Mouse (Mus musculus): ENCODE results near the gene Ccdc155.

The Ccdc155 gene

DNA sequence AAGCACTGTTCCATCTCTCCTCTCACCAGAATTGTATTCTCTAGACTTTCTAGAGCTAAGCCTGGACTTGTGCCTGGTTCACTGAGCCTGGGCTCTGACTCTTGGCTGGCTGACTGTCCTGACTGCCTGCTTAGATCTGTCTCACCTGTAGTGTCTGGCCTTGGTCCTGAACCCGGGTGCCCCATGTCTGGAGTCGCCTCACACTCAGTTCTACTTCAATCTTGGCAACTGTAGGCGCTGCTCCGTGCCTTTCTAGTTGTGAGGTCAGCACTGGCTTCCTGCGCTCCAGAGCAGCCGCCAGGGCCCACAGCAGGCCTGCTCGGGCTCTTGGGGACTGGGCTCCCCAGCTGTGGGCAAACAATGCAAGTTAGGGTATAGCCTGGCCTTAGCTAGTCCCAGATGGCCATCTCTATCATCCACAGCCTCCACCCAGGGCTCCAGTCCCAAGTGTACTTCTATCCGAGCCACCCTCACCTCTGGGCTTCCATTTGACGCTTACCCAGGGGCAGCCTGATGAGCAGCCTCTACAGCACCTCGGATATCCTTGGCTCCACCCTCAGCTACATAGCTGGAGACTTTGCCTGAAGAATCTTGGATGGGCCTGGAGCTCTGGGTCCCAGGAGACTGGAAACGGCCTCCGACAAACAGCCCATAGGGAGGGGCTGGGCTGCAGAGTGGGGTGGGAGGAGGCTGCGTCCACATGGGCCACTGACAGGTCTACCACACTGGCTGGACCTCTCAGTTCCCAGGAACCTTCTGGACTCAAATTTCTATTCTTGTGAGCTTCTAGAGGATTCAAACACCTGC, 60.1 kb downstream of the Ccdc155 start:
- no peak for DNase-seq (ENCODE audit: low spot score)

DNA sequence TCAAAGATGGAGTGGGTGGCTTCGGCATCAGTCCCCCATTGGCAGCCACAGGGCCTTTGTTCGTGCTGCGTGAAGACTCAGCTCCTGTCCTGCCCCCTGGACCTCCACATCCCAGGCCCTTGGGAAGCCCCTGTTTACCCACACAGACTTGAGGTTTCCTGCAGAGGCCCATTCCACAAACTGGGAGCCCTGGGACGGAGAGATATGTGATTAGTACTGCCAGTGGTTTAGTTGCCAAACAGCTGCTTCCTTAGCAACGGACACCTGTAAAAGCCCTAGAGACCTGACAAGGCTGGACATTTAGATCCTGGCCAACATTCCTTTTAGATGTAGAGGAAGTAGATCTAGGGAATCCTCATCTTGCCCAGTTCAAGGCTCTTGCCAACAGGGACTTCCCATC, 62.8 kb downstream of the Ccdc155 start:
- DNase-seq (ENCODE audit: low spot score), result no peak

GRCm38 (mm10) chr7:45141319-45141718, 63.4 kb downstream of the Ccdc155 start:
- no peak for DNase-seq (ENCODE audit: low spot score)

GRCm38 (mm10) chr7:45139904-45140723, 64.6 kb downstream of the Ccdc155 start:
- no peak for DNase-seq (ENCODE audit: low spot score)

DNA sequence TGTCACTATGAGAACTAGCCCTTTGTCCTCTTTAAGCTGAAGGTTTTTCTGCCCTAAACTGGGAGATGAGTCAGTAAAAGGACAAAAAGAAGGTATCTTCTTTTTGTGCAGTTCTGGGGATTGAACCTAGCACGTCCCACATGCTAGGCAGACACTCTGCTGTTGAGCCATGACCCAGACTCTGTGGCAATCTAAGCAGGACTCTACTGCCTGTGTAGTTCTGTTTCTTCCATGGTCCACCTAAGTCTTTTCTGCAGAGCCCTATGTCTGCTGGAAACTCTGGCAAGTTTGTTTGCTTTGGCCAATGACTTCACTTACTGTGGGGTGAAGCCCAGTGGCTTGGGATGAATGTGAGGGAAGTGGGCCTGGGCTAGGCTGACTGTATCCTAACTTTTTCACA, 66.3 kb downstream of the Ccdc155 start:
- no peak for DNase-seq (ENCODE audit: low spot score)

DNA sequence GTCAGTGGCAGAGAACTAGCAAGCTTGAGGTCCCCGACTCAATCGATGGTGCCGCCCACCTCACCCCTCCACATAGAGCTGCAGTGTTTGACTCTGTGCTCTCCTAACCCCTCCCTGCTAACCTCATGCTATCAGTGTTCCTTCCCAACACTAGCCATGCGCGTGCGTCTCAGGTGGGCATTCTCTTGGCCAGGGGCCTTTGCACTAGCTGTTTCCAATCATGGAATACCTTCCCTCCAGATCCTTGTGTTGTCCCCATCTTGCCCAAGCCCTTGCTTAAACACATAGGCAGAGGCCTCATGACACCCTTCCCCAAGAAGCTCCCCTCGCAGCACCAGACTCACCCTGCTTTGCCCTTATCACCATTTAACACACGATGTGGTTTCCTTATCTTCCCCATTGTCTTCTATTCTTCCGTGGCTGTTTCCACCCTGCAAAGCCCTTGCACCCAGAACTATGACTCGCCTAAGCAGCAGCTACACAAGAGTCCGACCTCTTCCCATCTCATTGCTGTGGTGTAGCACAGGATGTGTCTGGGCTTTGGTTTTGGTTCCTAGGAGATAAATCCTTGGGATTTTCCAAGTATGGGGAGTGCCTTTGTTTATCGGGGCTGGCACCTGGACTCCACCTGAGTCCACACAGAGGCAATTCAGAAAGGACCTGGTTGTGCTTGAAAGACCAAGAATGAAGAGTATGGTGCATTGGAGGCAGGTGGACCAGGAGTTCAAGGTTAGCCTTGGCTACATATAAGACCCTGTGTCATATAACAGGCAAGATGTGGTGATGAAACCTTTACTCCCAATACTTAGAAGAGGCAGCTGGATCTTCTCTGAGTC, 67.3 kb downstream of the Ccdc155 start:
- DNase-seq (ENCODE audit: low spot score), result no peak

DNA sequence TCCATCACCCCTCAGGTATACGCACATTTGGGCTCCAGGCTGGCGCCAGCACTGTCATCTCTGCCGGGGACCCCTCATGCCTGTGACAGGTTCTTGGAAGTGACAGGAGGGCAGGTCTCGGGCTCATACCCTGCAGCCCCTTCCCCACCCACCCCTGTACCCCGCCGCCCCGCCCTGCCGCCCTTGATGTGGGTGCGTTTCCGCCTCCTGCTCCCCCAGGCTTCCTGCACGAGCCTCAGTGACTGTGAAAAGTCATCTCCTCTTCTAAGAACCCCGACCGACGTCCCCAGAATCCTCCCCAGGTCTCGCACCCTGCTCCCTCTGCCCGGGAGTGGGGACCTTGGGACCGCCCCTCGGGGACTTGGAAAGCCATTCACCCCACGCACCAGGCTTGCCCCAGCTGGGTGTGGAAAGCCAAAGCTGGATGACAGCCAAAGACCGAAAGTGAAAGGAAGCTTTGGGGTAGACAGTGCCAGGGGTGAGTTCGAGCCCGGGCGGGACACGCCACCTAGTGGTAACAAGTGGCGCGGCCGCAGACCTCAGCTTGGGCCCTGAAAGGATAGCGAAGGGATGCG, 68.6 kb downstream of the Ccdc155 start, which contains the start of the genes Gm45713 and Flt3l:
Gene Gm45713, minus strand, starts transcription at position 239 of the 575 bp plus-strand sequence.
Gene Flt3l, minus strand, starts transcription at position 440 of the 575 bp plus-strand sequence.
- DNase-seq (ENCODE audit: low spot score), result peak; percentile 93

DNA sequence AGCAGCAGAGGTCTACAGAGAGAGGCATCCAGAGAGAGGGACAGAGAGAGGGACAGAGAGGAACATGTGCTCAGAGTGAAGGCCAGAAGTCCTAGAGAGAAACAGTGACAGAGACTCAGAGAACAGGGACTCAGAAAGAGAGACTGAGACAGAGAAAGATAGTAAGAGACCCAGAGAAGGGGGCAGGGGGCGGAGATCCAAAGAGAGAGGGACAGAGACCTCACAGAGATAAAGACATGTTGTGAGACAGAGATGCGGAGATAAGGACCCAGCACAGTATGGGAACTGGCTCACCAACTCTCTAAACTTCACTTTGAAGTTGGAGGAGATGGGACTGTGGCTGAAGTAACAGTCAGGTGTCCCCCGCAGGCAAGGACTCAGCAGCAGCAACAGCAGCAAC, 69.3 kb downstream of the Ccdc155 start:
- DNase-seq (ENCODE audit: low spot score), result no peak

DNA sequence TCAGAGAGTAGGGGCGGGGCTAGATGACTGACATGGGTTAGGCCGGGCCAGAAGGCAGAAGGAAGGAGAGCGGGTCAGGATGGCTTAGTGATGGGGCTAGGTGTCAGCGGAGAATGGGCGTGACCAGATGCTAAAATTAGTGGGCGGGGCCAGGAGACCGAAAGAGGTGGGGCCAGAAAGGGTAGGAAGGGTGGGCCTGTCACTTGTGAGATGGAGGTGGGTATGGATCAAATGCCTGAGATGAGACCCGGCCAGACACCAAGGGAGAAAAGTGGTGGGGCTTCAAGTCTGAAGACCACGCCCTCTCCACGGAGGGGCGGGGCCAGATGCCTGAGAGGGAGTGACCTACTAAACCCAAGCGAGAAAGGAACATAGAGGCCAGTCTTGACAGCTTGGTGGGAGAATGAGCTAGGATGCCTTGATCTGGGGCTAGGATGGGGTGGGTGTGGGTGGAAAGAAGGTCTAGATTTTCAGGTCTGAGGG, 70.1 kb downstream of the Ccdc155 start:
- DNase-seq (ENCODE audit: low spot score), result no peak
